Mouse (Mus musculus): ENCODE data around the gene Gm6902.
"Not testable (repeated sequence)": the region's sequence is repeated elsewhere in the genome, so short reads cannot be mapped to it uniquely, and the experiment has no call there.

Gene Gm6902

DNA sequence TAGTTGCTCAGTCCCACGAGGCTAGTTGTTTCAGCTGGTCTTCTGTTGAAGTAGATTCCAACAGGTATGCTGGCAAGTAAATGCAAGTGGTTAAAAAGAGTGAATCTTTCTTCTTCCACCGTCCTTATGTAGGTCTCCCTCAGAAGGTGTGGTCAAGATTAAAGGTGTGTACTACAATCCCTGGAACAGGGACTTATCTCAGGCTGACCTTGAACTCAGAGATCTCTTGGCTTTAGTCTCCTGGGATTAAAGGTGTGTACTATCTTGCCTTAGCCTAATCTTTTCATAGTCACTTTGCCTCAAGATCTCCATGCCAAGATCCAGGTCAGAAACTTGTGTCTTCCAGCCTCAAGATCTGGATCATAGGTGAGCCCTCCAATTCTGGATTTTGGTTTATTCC is at the start of gene Gm6902:
Gene Gm6902, minus strand, starts transcription at position 101 of the 400 bp plus-strand sequence.
- CTCF ChIA-PET: not testable (repeated sequence)

DNA sequence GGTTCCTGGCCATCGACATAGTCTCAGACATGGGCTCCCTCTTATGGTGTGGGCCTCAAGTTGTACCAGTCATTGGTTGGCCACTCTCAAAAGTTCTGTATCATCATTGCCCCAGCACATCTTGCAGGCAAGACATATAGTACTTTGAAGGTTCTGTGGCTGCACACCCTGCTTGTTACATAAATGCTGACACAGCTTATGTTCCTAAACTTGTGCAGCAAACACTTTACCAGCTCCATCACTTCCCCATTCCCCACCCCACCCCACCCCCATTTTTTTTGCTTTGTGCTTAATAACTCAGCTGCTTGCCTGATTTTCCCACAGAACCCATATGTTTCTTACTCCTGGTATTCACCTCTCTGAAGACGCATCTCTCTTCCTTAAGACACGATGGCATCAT is 22.2 kb upstream of the Gm6902 start, which contains the start of gene Nlrp4e:
Gene Nlrp4e, plus strand, starts transcription at position 301 of the 400 bp plus-strand sequence.
- CTCF ChIA-PET: not testable (repeated sequence)

DNA sequence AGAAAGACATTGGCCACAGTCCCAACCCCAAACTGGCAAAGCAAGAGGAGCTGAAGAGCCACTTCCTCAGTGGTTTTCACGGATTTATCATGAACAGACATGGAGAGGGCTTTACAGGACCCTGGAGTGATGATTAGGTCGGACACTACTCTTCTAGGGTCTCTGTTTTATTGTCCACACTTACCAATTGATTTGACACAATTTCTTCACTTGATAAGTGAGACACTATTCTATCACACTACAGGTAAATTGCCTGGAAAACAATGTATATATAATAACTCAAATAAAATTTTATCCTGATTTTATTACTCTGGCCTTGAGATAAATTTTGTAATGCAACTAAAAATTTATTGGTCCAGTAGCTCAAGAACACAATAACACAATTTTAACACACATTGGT is 27.1 kb downstream of the Gm6902 start, which contains the start of gene Vmn1r166:
Gene Vmn1r166, minus strand, starts transcription at position 101 of the 400 bp plus-strand sequence.
- CTCF ChIA-PET: not testable (repeated sequence)
